Mouse (Mus musculus): ENCODE results near the gene Nit1.

DNA sequence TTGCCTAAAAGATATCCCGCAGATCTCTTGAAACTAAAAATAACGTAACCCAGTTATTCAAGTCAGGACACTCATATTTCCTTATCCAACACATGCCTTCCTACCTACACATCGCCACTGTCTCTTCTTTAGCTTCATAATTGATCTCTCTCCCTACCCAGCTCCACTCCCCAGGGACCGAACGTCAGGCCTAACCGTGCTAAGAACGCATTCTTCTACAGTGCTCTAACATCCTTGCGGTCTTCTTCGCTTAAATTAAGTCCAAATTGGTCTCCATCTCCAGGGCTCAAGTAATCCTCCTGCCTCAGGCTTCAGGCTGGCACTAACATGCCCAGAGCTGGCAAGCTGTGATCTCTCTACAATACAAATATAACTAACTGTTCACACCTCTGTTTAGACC lies 17.2 kb downstream of the Nit1 start:
- TF ChIP-seq POLR2A (IDR thresholded peaks at IDR 0.05; ENCODE audit: borderline replicate concordance, extremely low read depth, low read depth, low read length): no peak
- TF ChIP-seq CTCF (IDR thresholded peaks at IDR 0.05; ENCODE audit: insufficient read depth, low read length): no peak

All from lung, adult 2 months (tissue).